Comparison of ENCODE assay signal across 20 mouse cellular contexts in genomic region chr3:95071606-95072005, GRCm38 (mm10). TPM values are rescaled to one million over a fixed set of nuclear protein-coding genes. Genes with fewer than 3 reads are reported as not detected.
A peak's percentile ranks its signal among the peaks of the same experiment; 100 is the strongest.
DNase-seq lines count a peak whose midpoint lies in the region; TF ChIP-seq lines count a peak whose summit lies in the region.
"Had no signal": no experiment of that assay in that cellular context is flagged by ENCODE, and none has a peak within 500 bp of the region (broad histone marks: within the 10 kb centered on the region; RNA-seq: fewer than 3 reads in every experiment).

No protein-coding gene starts in this region.

- intact Hi-C loops in gastrocnemius, adult 2 months (cut with DNase I), result loop anchor here (5.0 kb wide), 1 partner anchor 36 kb away; the partner anchor contains the start of gene Pip5k1a

- peak overlapping the region; percentile 91 for H3K27ac ChIP-seq in gastrocnemius, adult 2 months
- no peak overlapping the region for H3K27ac ChIP-seq in layer of hippocampus, adult 2 months
- H3K27ac ChIP-seq in thymus, adult 2 months (ENCODE audit: control insufficient read depth, insufficient read depth, low read length), result no peak overlapping the region
- H3K27ac ChIP-seq: embryonic facial prominence, embryonic 13.5 days; heart, embryonic 15.5 days; hindbrain, embryonic 10.5 days; liver, embryonic 12.5 days; lung, embryonic 15.5 days; macrophage; midbrain, embryonic 10.5 days had no signal

- no peak for TF ChIP-seq POLR2A in thymus, adult 2 months (IDR thresholded peaks at IDR 0.05; ENCODE audit: control insufficient read depth, extremely low read depth, insufficient read depth, low read length, poor library complexity)

- no peaks in the 10 kb centered on the region for H3K4me1 ChIP-seq in thymus, adult 2 months (replicated peaks; ENCODE audit: control insufficient read depth, insufficient read depth, low read length)
- H3K4me1 ChIP-seq: embryonic facial prominence, embryonic 13.5 days; hindbrain, embryonic 10.5 days; liver, embryonic 12.5 days; lung, embryonic 15.5 days; midbrain, embryonic 10.5 days had no signal

- H3K4me3 ChIP-seq in gastrocnemius, adult 2 months, result no peak overlapping the region
- H3K4me3 ChIP-seq in layer of hippocampus, adult 2 months, result no peak overlapping the region
- H3K4me3 ChIP-seq in thymus, adult 2 months (ENCODE audit: control insufficient read depth, insufficient read depth, low read length), result no peak overlapping the region
- H3K4me3 ChIP-seq: embryonic facial prominence, embryonic 13.5 days; heart, embryonic 15.5 days; hindbrain, embryonic 10.5 days; liver, embryonic 12.5 days; lung, embryonic 15.5 days; midbrain, embryonic 10.5 days had no signal

- DNase-seq in gastrocnemius, adult 2 months, result peak; percentile 61
- no peak for DNase-seq in gastrocnemius, postnatal 4 days (ENCODE audit: low spot score in 2 of 2)
- DNase-seq in layer of hippocampus, adult 2 months (ENCODE audit: low spot score in 2 of 2), result no peak
- no peak for DNase-seq in layer of hippocampus, postnatal 36 days
- DNase-seq in thymus, postnatal 25 days, result peak; percentile 8
- no peak for DNase-seq in thymus, adult 2 months
- DNase-seq in ZHBTc4 (ENCODE audit: low read depth, low spot score), result peak; percentile 75
- DNase-seq in kidney, adult 9 months, result no peak
- DNase-seq: adrenal gland, adult 2 months; cerebellum, adult 9-10 months; kidney, adult 8-10 months; thymus, postnatal 14 days had no signal

- TF ChIP-seq CTCF in gastrocnemius, adult 2 months (IDR thresholded peaks at IDR 0.05), result peak; percentile 45
- TF ChIP-seq CTCF in layer of hippocampus, adult 2 months (conservative IDR thresholded peaks at IDR 0.05), result peak; percentile 36
- no peak for TF ChIP-seq CTCF in thymus, adult 2 months (IDR thresholded peaks at IDR 0.05; ENCODE audit: borderline replicate concordance, control insufficient read depth, extremely low read depth, insufficient read depth, low read length, poor library complexity)

- WGBS in thymus, adult 2 months, result 94% methylated on average over 2 of the region's 2 CpGs

- H3K27me3 ChIP-seq in thymus, adult 2 months (ENCODE audit: control insufficient read depth, insufficient read depth, low read length), result no peaks in the 10 kb centered on the region
- H3K27me3 ChIP-seq: embryonic facial prominence, embryonic 13.5 days; heart, embryonic 15.5 days; liver, embryonic 12.5 days; lung, embryonic 15.5 days had no signal

- H3K36me3 ChIP-seq in thymus, adult 2 months (ENCODE audit: control insufficient read depth, insufficient read depth, low read length), result peaks cover 82% of the 10 kb centered on the region

RNA-seq across cellular contexts. Expression of gene Psmd4, which starts 29.2 kb away (rescaled TPM):
- total RNA-seq in gastrocnemius, adult 2 months (2021), result 100 to 1,000 TPM; 164 to 237 TPM
- 100 to 1,000 TPM; 175 to 200 TPM for total RNA-seq in gastrocnemius, postnatal 4 days (2021)
- total RNA-seq in layer of hippocampus, adult 2 months (2021), result 100 to 1,000 TPM; 158 to 160 TPM
- 100 to 1,000 TPM; 148 to 177 TPM for total RNA-seq in layer of hippocampus, postnatal 36 days (2021)
- polyA plus RNA-seq in thymus, adult 2 months (2012; rRNA removed), result 212 and 227 TPM in 2 replicates

RNA-seq across cellular contexts. Expression of gene Pip5k1a, which starts 35.1 kb away (rescaled TPM):
- 10 to 100 TPM; 23.1 to 26.5 TPM for total RNA-seq in gastrocnemius, adult 2 months (2021)
- total RNA-seq in gastrocnemius, postnatal 4 days (2021), result 10 to 100 TPM; 22.7 to 26.2 TPM
- 10 to 100 TPM; 64.1 to 71.0 TPM for total RNA-seq in layer of hippocampus, adult 2 months (2021)
- total RNA-seq in layer of hippocampus, postnatal 36 days (2021), result 10 to 100 TPM; 62.3 to 64.0 TPM
- 36.5 and 37.8 TPM in 2 replicates for polyA plus RNA-seq in thymus, adult 2 months (2012; rRNA removed)

RNA-seq across cellular contexts. Expression of gene Vps72, which starts 39.2 kb away (rescaled TPM):
- 10 to 100 TPM; 48.9 to 73.2 TPM for total RNA-seq in gastrocnemius, adult 2 months (2021)
- total RNA-seq in gastrocnemius, postnatal 4 days (2021), result 10 to 100 TPM; 62.3 to 71.2 TPM
- total RNA-seq in layer of hippocampus, adult 2 months (2021), result 10 to 100 TPM; 43.5 to 46.1 TPM
- total RNA-seq in layer of hippocampus, postnatal 36 days (2021), result 10 to 100 TPM; 43.9 to 46.0 TPM
- polyA plus RNA-seq in thymus, adult 2 months (2012; rRNA removed), result 77.1 and 78.4 TPM in 2 replicates

RNA-seq across cellular contexts. Expression of gene Tmod4, which starts 52.7 kb away (rescaled TPM):
- total RNA-seq in gastrocnemius, adult 2 months (2021), result 100 to 1,000 TPM; 598 to 814 TPM
- 100 to 1,000 TPM; 250 to 275 TPM for total RNA-seq in gastrocnemius, postnatal 4 days (2021)
- under 1 TPM in 1 of 2 experiments, not detected in 1; 0.71 TPM for total RNA-seq in layer of hippocampus, adult 2 months (2021)
- total RNA-seq in layer of hippocampus, postnatal 36 days (2021), result 1 to 10 TPM in 1 of 2 experiments, under 1 TPM in 1; 0.96 to 1.1 TPM
- polyA plus RNA-seq in thymus, adult 2 months (2012; rRNA removed), result 1.8 and 3.6 TPM in 2 replicates
- total RNA-seq: monocyte, adult 5-6 weeks had no signal
- polyA plus RNA-seq: macrophage had no signal

RNA-seq across cellular contexts. Expression of gene Zfp687, which starts 56.4 kb away (rescaled TPM):
- 10 to 100 TPM; 10.9 to 11.5 TPM for total RNA-seq in gastrocnemius, adult 2 months (2021)
- 10 to 100 TPM; 29.6 to 34.7 TPM for total RNA-seq in gastrocnemius, postnatal 4 days (2021)
- total RNA-seq in layer of hippocampus, adult 2 months (2021), result 10 to 100 TPM; 26.2 to 26.6 TPM
- total RNA-seq in layer of hippocampus, postnatal 36 days (2021), result 10 to 100 TPM; 20.3 to 22.4 TPM
- polyA plus RNA-seq in thymus, adult 2 months (2012; rRNA removed), result 57.1 and 61.2 TPM in 2 replicates

Comparison
In these comparisons a context has a peak if more than half of its experiments do, and no peak if none do; other contexts are left out.
1. DNase-seq: peak in gastrocnemius, adult 2 months (single experiment), thymus, postnatal 25 days (single experiment) and ZHBTc4 (single experiment); none in gastrocnemius, postnatal 4 days (0 of 2), layer of hippocampus, adult 2 months (0 of 2), layer of hippocampus, postnatal 36 days (0 of 2), thymus, adult 2 months (single experiment) and kidney, adult 9 months (single experiment).